Mouse (Mus musculus) forebrain, postnatal 0 days (tissue): ENCODE data around the gene Myo1d. TPM values are rescaled to one million over a fixed set of nuclear protein-coding genes. Genes with fewer than 3 reads are reported as not detected.

ENCODE experiments used
- ATAC-seq: fragments of 200-750 bp; cut with Nextera tagmentation; 2 replicates; pipeline ENCODE4 v1.8.0; 2017; ENCODE audit warnings: mild to moderate bottlenecking, moderate library complexity
- DNase-seq: peaks from one replicate; pipeline ENCODE4 v3.0.0-alpha.2; 2015
- H3K27ac ChIP-seq: fragments of 300-500 bp; sonication (generic); 2 replicates; pipeline ENCODE4 v1.5.1; 2014; ENCODE audit warnings: low read depth, mild to moderate bottlenecking, antibody characterized with exemption, low read length, moderate library complexity, mixed read lengths
- H3K27me3 ChIP-seq: fragments of 300-500 bp; sonication (generic); 2 replicates; pipeline ENCODE4 v1.6.1; 2014; ENCODE audit warnings: mild to moderate bottlenecking, low read length, mixed read lengths; ENCODE audit not compliant: insufficient read depth
- H3K36me3 ChIP-seq: fragments of 300-500 bp; sonication (generic); 2 replicates; pipeline ENCODE4 v1.6.1; 2014; ENCODE audit warnings: mild to moderate bottlenecking, moderate library complexity; ENCODE audit not compliant: insufficient read depth
- H3K4me1 ChIP-seq: fragments of 300-500 bp; sonication (generic); 2 replicates; pipeline ENCODE4 v1.6.1; 2014; ENCODE audit warnings: antibody characterized with exemption; ENCODE audit not compliant: insufficient read depth
- H3K4me2 ChIP-seq: fragments of 300-500 bp; sonication (generic); 2 replicates; pipeline ENCODE4 v1.6.1; 2014; ENCODE audit warnings: low read depth, mild to moderate bottlenecking, moderate library complexity
- H3K4me3 ChIP-seq: fragments of 300-500 bp; sonication (generic); 2 replicates; pipeline ENCODE4 v1.5.1; 2014; ENCODE audit warnings: low read depth, low read length, mixed read lengths
- H3K9ac ChIP-seq: fragments of 300-500 bp; sonication (generic); 2 replicates; pipeline ENCODE4 v1.6.1; 2014; ENCODE audit warnings: mild to moderate bottlenecking
- H3K9me3 ChIP-seq: fragments of 300-500 bp; sonication (generic); 2 replicates; pipeline ENCODE4 v1.6.1; 2016; ENCODE audit warnings: low read length
- CTCF ChIP-seq: sonication (generic); IDR thresholded peaks from 2 replicates; pipeline ENCODE4 v1.5.1; 2016; ENCODE audit warnings: antibody characterized with exemption, control low read depth, low read depth
- WGBS: fragments of 180-500 bp; shearing (Covaris S2); extraction: QIAGEN DNeasy Blood & Tissue Kit; methylation state at CpG from one replicate; pipeline ENCODE4 v1.1.7; 2014; 5-methylcytosine and 5-hydroxymethylcytosine counted together
- polyA plus RNA-seq: library from polyadenylated mRNA; unstranded; fragments of >200 nt; fragmentation: Nextera tagmentation; extraction: Ambion mirVana; gene quantifications from 2 replicates; pipeline ENCODE4 v1.2.1, GENCODE M21; 2015
- total RNA-seq: library from RNA; depleted of rRNA; stranded (reverse); fragments of >200 nt; gene quantifications from 2 replicates; pipeline ENCODE4 v1.2.3, GENCODE M21; 2014

Myo1d gene
- total and polyA plus RNA-seq, 2 experiments from 2014 or later: 1.2 to 3.4 TPM

DNA sequence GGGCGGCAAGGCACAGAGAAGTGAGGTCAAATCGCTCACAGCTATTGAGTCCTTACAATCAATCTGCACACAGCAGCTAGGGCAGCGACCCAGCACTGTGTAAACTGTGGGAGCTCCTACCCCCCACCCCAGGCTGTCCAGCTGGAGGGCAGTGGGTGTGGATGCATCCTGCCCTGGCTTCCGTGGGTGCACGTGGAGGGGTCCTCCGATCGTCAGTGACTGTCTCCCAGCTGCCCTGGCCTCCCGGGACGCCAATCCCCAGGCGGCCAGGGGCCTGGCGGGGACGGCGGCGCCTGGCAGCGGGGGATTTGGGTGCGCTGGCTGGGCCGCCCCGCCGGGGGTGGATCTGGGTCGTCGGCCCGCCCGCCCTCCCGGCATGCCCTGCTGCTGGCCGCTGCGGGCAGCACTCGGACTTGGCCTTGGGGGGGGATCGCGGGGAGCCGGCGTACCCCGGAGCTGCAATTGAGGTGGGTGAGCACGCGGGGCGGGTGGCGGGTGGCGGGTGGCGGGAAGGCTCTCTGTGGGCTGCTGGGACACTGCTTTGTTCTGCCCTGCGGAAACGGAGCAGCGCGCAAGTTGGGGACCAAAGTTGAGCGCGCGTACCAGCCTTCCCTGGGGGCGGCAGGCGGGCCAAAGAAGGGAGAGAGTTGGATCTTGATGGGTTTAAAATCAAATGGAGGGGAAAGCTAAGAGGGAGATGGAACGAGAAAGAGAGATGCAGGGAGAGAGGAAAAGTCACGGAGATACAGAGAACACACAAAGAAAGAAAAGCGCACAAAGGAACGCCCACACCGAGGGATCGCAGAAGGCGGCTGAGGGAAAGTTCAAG is 30.4 kb upstream of the Myo1d start, which contains the start of gene Tmem98:
Gene Tmem98 (plus strand): TSS at position 183 of the 829 bp plus-strand sequence.
- peaks cover 11% of the 10 kb centered on the region for H3K4me1 ChIP-seq
- DNase-seq: peak; percentile 31
- H3K27me3 ChIP-seq: no peaks in the 10 kb centered on the region
- no peaks in the 10 kb centered on the region for H3K9me3 ChIP-seq
- H3K9ac ChIP-seq: peak within 1 kb of the TSS; percentile 53
- TF ChIP-seq CTCF: no peak
- H3K4me2 ChIP-seq: peak within 1 kb of the TSS; percentile 96
- peak within 1 kb of the TSS; percentile 50 for H3K4me3 ChIP-seq
- H3K27ac ChIP-seq: no peak within 1 kb of the TSS; the same call in 1 of the 2 replicates
- WGBS: 1% methylated on average over 54 of the region's 54 CpGs
- H3K36me3 ChIP-seq: no peaks in the 10 kb centered on the region
- ATAC-seq: peak; percentile 77

DNA sequence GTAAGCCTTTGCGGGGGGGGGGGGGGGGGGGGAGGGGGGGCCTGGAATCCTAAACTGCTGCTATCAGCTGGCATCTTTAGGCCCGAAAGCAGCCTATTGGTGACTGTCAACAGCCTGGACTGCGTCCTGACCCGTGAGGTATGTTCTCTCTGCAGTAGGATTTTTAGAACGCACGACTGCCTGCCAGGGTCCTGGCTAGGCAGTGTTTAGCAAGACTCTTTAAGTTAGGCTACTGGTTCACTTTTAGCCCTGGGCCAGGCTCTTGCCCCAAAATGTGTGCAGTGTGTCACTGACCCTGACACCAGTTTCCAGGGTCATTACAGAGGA is 29.8 kb upstream of the Myo1d start:
- Histone ChIP-seq H3K36me3 (no peaks in the 10 kb centered on the region), H3K9me3 (no peaks in the 10 kb centered on the region), H3K27me3 (no peaks in the 10 kb centered on the region), H3K9ac (peak overlapping the region; percentile 53; the same call in 1 of the 2 replicates), H3K4me3 (peak overlapping the region; percentile 50; the same call in 1 of the 2 replicates), H3K4me2 (peak overlapping the region; percentile 96), H3K27ac (no peak overlapping the region; the same call in 1 of the 2 replicates), H3K4me1 (peaks cover 11% of the 10 kb centered on the region)
- no peak for TF ChIP-seq CTCF
- no peak for DNase-seq
- peak; percentile 18; the same call in 1 of the 2 replicates for ATAC-seq
- WGBS: 45% methylated on average over 6 of the region's 6 CpGs

DNA sequence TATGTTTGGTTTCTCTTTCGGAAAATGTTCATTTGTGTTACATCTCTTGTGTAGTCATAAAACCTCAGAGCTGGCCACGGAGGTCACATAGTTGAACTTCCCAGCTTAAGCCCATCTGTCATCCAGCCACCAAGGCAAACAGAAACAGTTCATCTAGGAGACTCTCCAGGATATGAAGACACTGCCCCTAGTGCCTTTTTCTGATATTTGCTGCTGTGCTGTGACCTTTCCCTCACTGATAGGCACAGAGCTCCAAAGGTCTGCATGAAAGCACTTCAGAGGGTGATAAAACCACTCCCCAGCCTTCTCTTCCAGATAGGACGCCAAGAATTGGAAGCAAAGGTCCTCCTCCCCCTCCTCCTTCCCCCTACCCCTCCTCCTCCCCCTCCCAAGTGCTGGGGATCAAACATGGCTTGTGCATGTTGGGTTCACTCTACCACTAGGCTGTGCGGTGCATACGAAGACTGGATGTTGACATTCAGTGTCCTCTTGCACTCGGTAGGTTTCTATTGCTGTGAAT is 28.8 kb upstream of the Myo1d start:
- WGBS: 72% methylated on average over 6 of the region's 6 CpGs
- H3K9ac ChIP-seq: no peak overlapping the region
- peak; percentile 21; the same call in 1 of the 2 replicates for TF ChIP-seq CTCF
- peaks cover 11% of the 10 kb centered on the region for H3K4me1 ChIP-seq
- H3K9me3 ChIP-seq: no peaks in the 10 kb centered on the region
- no peak for ATAC-seq
- no peak overlapping the region for H3K27ac ChIP-seq
- H3K4me2 ChIP-seq: no peak overlapping the region
- H3K36me3 ChIP-seq: no peaks in the 10 kb centered on the region
- DNase-seq: no peak
- no peaks in the 10 kb centered on the region for H3K27me3 ChIP-seq
- no peak overlapping the region for H3K4me3 ChIP-seq

DNA sequence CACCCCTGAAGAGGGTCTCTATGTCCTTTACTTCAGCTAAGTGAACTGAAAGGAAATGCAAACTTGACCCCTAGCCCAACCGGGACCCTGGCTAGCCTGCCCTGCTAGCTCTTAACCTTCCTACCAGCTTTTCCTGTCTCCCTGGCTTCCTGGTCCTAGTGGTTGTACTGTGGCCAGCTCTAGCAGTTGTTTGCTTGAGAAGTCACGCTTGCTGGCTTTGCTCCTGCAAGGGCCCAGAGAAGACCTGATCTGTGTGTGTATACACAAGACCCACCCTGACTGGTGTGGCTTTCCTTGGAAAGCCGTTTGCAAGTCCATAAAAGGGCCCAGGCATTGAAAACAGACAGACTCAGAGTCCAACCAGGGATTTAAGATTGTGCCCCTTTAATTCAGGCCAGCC is 22.9 kb upstream of the Myo1d start:
- Histone ChIP-seq H3K27ac (no peak overlapping the region), H3K27me3 (no peaks in the 10 kb centered on the region), H3K36me3 (no peaks in the 10 kb centered on the region), H3K9ac (no peak overlapping the region), H3K4me3 (no peak overlapping the region), H3K9me3 (no peaks in the 10 kb centered on the region), H3K4me1 (no peaks in the 10 kb centered on the region), H3K4me2 (no peak overlapping the region)
- 57% methylated on average over 3 of the region's 3 CpGs for WGBS
- ATAC-seq (no peak), DNase-seq (no peak)
- TF ChIP-seq CTCF: no peak

DNA sequence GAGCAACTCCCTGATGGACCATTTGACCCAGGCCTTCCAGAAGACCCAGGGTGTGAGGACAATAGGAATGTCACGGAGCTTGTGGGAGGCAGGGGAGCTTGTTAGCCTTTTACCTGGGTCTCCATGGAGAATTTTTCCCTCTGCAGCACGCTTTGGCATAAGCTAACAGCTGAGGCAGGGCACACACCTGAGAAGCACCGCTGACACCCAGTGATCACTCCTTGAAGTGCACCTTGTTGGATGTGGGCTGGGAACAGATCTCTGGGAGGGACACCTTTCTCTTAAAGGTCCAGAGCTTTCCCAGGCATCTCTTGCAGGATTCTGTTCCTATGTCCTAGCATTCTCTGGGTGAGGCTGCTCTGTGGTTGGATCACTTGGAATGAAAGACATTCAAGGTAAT is 20.2 kb upstream of the Myo1d start:
- Histone ChIP-seq H3K9me3 (no peaks in the 10 kb centered on the region), H3K4me2 (no peak overlapping the region), H3K4me3 (no peak overlapping the region), H3K36me3 (no peaks in the 10 kb centered on the region), H3K27ac (no peak overlapping the region), H3K27me3 (no peaks in the 10 kb centered on the region), H3K4me1 (no peaks in the 10 kb centered on the region), H3K9ac (no peak overlapping the region)
- ATAC-seq (no peak), DNase-seq (no peak)
- peak; percentile 34 for TF ChIP-seq CTCF
- WGBS: 36% methylated on average over 3 of the region's 3 CpGs

DNA sequence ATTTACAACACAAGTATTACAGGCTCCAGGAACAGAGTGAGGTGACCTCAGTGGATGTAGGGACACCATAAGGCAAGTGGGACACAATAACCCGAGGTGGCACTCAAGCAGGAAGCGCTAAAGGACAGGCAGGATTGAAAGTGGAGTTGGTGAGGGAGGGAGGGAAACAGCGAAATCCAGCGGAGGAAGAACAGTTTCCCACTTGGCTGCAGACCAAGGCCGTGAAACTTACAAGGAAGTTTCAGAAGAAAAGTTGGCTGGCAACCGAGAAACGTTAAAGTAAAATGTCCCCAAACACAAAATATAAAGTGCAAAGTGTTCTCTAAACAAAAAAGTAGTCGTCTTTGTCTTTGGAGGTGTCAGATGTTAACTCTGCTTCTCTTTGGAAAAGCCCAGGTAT is 15.6 kb upstream of the Myo1d start:
- no peak overlapping the region for H3K4me2 ChIP-seq
- no peak for TF ChIP-seq CTCF
- no peaks in the 10 kb centered on the region for H3K4me1 ChIP-seq
- no peak for ATAC-seq
- H3K4me3 ChIP-seq: no peak overlapping the region
- H3K27me3 ChIP-seq: no peaks in the 10 kb centered on the region
- no peaks in the 10 kb centered on the region for H3K9me3 ChIP-seq
- DNase-seq: no peak
- H3K36me3 ChIP-seq: no peaks in the 10 kb centered on the region
- no peak overlapping the region for H3K27ac ChIP-seq
- 72% methylated on average over 8 of the region's 8 CpGs for WGBS
- no peak overlapping the region for H3K9ac ChIP-seq

DNA sequence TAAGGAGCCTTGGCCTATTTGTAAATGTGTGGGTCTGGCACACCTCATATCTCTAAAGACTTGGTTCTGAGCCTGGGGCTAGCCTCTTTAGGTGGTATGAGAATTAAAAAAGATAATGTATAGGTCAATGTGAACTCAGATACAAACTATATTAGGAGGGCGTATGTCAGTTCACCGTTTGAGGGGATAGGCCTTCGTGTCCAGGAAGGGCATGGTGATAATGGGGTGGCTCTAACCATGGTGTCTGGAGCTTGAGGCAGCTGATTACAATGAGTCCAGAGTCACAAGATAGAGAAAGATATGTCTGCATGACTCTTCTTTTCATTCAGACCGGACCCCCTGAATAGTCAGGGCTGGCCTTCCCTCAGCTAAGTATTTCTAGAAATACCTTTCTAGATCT is 14.5 kb upstream of the Myo1d start:
- Histone ChIP-seq H3K27ac (no peak overlapping the region), H3K36me3 (no peaks in the 10 kb centered on the region), H3K9ac (no peak overlapping the region), H3K27me3 (no peaks in the 10 kb centered on the region), H3K4me1 (no peaks in the 10 kb centered on the region), H3K9me3 (no peaks in the 10 kb centered on the region), H3K4me2 (no peak overlapping the region), H3K4me3 (no peak overlapping the region)
- ATAC-seq (no peak), DNase-seq (no peak)
- WGBS: 90% methylated on average over 4 of the region's 4 CpGs
- TF ChIP-seq CTCF: no peak
